Mouse (Mus musculus) limb, embryonic 10.5 days (tissue): Measurements from ENCODE around the gene Dtnbp1. TPM values are rescaled to one million over a fixed set of nuclear protein-coding genes. Genes with fewer than 3 reads are reported as not detected.
A peak's percentile ranks its signal among the peaks of the same experiment; 100 is the strongest.

Experiments used
- DNase-seq: peaks from one replicate; pipeline ENCODE4 v3.0.0-alpha.2; 2017; ENCODE audit warnings: low spot score
- H3K27ac ChIP-seq: fragments of 300-500 bp; sonication (generic); 2 replicates; pipeline ENCODE4 v1.5.1; 2016; ENCODE audit warnings: mild to moderate bottlenecking
- H3K27me3 ChIP-seq: fragments of 300-500 bp; sonication (generic); 2 replicates; pipeline ENCODE4 v1.6.1; 2016; ENCODE audit warnings: low read depth, mild to moderate bottlenecking; ENCODE audit not compliant: poor library complexity, severe bottlenecking
- H3K36me3 ChIP-seq: fragments of 300-500 bp; sonication (generic); 2 replicates; pipeline ENCODE4 v1.6.1; 2016; ENCODE audit warnings: mild to moderate bottlenecking, moderate library complexity
- H3K4me1 ChIP-seq: fragments of 300-500 bp; sonication (generic); 2 replicates; pipeline ENCODE4 v1.6.1; 2016
- H3K4me3 ChIP-seq: fragments of 300-500 bp; sonication (generic); 2 replicates; pipeline ENCODE4 v1.5.1; 2016; ENCODE audit warnings: mild to moderate bottlenecking, moderate library complexity
- H3K9me3 ChIP-seq: fragments of 300-500 bp; sonication (generic); replicated peaks from 2 replicates; pipeline ENCODE4 v1.6.1; 2016; ENCODE audit warnings: mild to moderate bottlenecking
- WGBS: fragments of 180-500 bp; shearing (Covaris S2); methylation state at CpG from one replicate; pipeline ENCODE4 v1.1.7; 2016; 5-methylcytosine and 5-hydroxymethylcytosine counted together
- polyA plus RNA-seq: library from polyadenylated mRNA; unstranded; fragments of >200 nt; fragmentation: Nextera tagmentation; extraction: Ambion mirVana; gene quantifications from 2 replicates; pipeline ENCODE4 v1.2.1, GENCODE M21; 2016

Gene Dtnbp1
- 91.3 and 100 TPM in 2 replicates for polyA plus RNA-seq

GRCm38 (mm10) chr13:45001911-45002615, at the start of gene Dtnbp1:
TSS of gene Dtnbp1 (minus strand) at chr13:45002147.
- H3K36me3 ChIP-seq = peaks cover 21% of the 10 kb centered on the region
- no peaks in the 10 kb centered on the region for H3K27me3 ChIP-seq
- H3K9me3 ChIP-seq = no peaks in the 10 kb centered on the region
- H3K4me3 ChIP-seq = peak within 1 kb of the TSS; percentile 93
- under 1% methylated on average over 68 of the region's 68 CpGs for WGBS
- DNase-seq = peak; percentile 80
- peak within 1 kb of the TSS; percentile 96 for H3K27ac ChIP-seq
- peaks cover 39% of the 10 kb centered on the region for H3K4me1 ChIP-seq

GRCm38 (mm10) chr13:45049261-45050020, 47.5 kb upstream of the Dtnbp1 start:
- Histone ChIP-seq H3K27me3 (no peaks in the 10 kb centered on the region), H3K4me3 (no peak overlapping the region), H3K36me3 (no peaks in the 10 kb centered on the region), H3K27ac (no peak overlapping the region), H3K9me3 (no peaks in the 10 kb centered on the region), H3K4me1 (no peaks in the 10 kb centered on the region)
- no peak for DNase-seq
- 93% methylated on average over 7 of the region's 7 CpGs for WGBS

- 46% methylated on average over 3 of the region's 3 CpGs for WGBS
- Histone ChIP-seq H3K36me3 (no peaks in the 10 kb centered on the region), H3K27me3 (no peaks in the 10 kb centered on the region), H3K4me1 (no peaks in the 10 kb centered on the region), H3K27ac (no peak overlapping the region), H3K4me3 (no peak overlapping the region), H3K9me3 (no peaks in the 10 kb centered on the region)
- no peak for DNase-seq
These were observed 41.5 kb upstream of the Dtnbp1 start for GRCm38 (mm10) chr13:45043466-45043865.

- H3K27me3 ChIP-seq = no peaks in the 10 kb centered on the region
- 91% methylated on average over 7 of the region's 7 CpGs for WGBS
- peaks cover 14% of the 10 kb centered on the region for H3K4me1 ChIP-seq
- no peak for DNase-seq
- no peak overlapping the region for H3K4me3 ChIP-seq
- no peaks in the 10 kb centered on the region for H3K36me3 ChIP-seq
- no peaks in the 10 kb centered on the region for H3K9me3 ChIP-seq
- H3K27ac ChIP-seq = no peak overlapping the region
These were observed 38.8 kb upstream of the Dtnbp1 start for GRCm38 (mm10) chr13:45040741-45041140.

- 79% methylated on average over 4 of the region's 4 CpGs for WGBS
- Histone ChIP-seq H3K27me3 (no peaks in the 10 kb centered on the region), H3K27ac (no peak overlapping the region), H3K36me3 (no peaks in the 10 kb centered on the region), H3K4me3 (no peak overlapping the region), H3K9me3 (no peaks in the 10 kb centered on the region), H3K4me1 (peaks cover 20% of the 10 kb centered on the region)
- no peak for DNase-seq
These were observed 38.2 kb upstream of the Dtnbp1 start for GRCm38 (mm10) chr13:45040195-45040594.

- Histone ChIP-seq H3K36me3 (no peaks in the 10 kb centered on the region), H3K27me3 (no peaks in the 10 kb centered on the region), H3K9me3 (no peaks in the 10 kb centered on the region), H3K4me3 (no peak overlapping the region), H3K27ac (peak overlapping the region; percentile 62), H3K4me1 (peaks cover 57% of the 10 kb centered on the region)
- DNase-seq = peak; percentile 57
- 76% methylated on average over 4 of the region's 4 CpGs for WGBS
These were observed 34.5 kb upstream of the Dtnbp1 start for GRCm38 (mm10) chr13:45036417-45036816.

- no peaks in the 10 kb centered on the region for H3K9me3 ChIP-seq
- DNase-seq = no peak
- no peaks in the 10 kb centered on the region for H3K27me3 ChIP-seq
- H3K4me3 ChIP-seq = no peak overlapping the region
- no peaks in the 10 kb centered on the region for H3K36me3 ChIP-seq
- 27% methylated on average over 7 of the region's 7 CpGs for WGBS
- H3K4me1 ChIP-seq = peaks cover 63% of the 10 kb centered on the region
- peak overlapping the region; percentile 70 for H3K27ac ChIP-seq
These were observed 32.8 kb upstream of the Dtnbp1 start for GRCm38 (mm10) chr13:45034759-45035158.

- no peaks in the 10 kb centered on the region for H3K9me3 ChIP-seq
- H3K27ac ChIP-seq = peak overlapping the region; percentile 70
- no peak overlapping the region for H3K4me3 ChIP-seq
- no peak for DNase-seq
- 87% methylated on average over 10 of the region's 10 CpGs for WGBS
- no peaks in the 10 kb centered on the region for H3K27me3 ChIP-seq
- H3K36me3 ChIP-seq = no peaks in the 10 kb centered on the region
- peaks cover 63% of the 10 kb centered on the region for H3K4me1 ChIP-seq
These were observed 31.4 kb upstream of the Dtnbp1 start for GRCm38 (mm10) chr13:45033360-45033759.

- H3K4me3 ChIP-seq = no peak overlapping the region
- no peaks in the 10 kb centered on the region for H3K27me3 ChIP-seq
- H3K27ac ChIP-seq = peak overlapping the region; percentile 70; the same call in 1 of the 2 replicates
- 82% methylated on average over 4 of the region's 4 CpGs for WGBS
- H3K4me1 ChIP-seq = peaks cover 63% of the 10 kb centered on the region
- no peak for DNase-seq
- H3K36me3 ChIP-seq = no peaks in the 10 kb centered on the region
- no peaks in the 10 kb centered on the region for H3K9me3 ChIP-seq
These were observed 30.5 kb upstream of the Dtnbp1 start for GRCm38 (mm10) chr13:45032484-45032883.

GRCm38 (mm10) chr13:45031748-45032147, 29.8 kb upstream of the Dtnbp1 start:
- H3K27ac ChIP-seq = peak overlapping the region; percentile 0; the same call in 1 of the 2 replicates
- 46% methylated on average over 7 of the region's 7 CpGs for WGBS

GRCm38 (mm10) chr13:45031314-45031713, 29.4 kb upstream of the Dtnbp1 start:
- WGBS = 74% methylated on average over 10 of the region's 10 CpGs
- 0 out of 2 replicates have a peak overlapping the region, but pooled peaks have one; percentile 30 for H3K27ac ChIP-seq
- no peaks in the 10 kb centered on the region for H3K36me3 ChIP-seq
- no peaks in the 10 kb centered on the region for H3K9me3 ChIP-seq
- peaks cover 55% of the 10 kb centered on the region for H3K4me1 ChIP-seq
- no peak for DNase-seq
- H3K27me3 ChIP-seq = no peaks in the 10 kb centered on the region
- no peak overlapping the region for H3K4me3 ChIP-seq

More at GRCm38 (mm10) chr13:45031748-45032147, 29.8 kb upstream of the Dtnbp1 start:
- Histone ChIP-seq H3K4me1 (peaks cover 59% of the 10 kb centered on the region), H3K9me3 (no peaks in the 10 kb centered on the region), H3K27me3 (no peaks in the 10 kb centered on the region), H3K36me3 (no peaks in the 10 kb centered on the region), H3K4me3 (no peak overlapping the region)
- peak; percentile 30 for DNase-seq

GRCm38 (mm10) chr13:45030830-45031229, 28.9 kb upstream of the Dtnbp1 start:
- Histone ChIP-seq H3K36me3 (no peaks in the 10 kb centered on the region), H3K27me3 (no peaks in the 10 kb centered on the region), H3K27ac (peak overlapping the region; percentile 30; the same call in 1 of the 2 replicates), H3K9me3 (no peaks in the 10 kb centered on the region), H3K4me3 (no peak overlapping the region), H3K4me1 (peaks cover 50% of the 10 kb centered on the region)
- DNase-seq = peak; percentile 94
- 19% methylated on average over 12 of the region's 12 CpGs for WGBS

GRCm38 (mm10) chr13:45029791-45030190, 27.8 kb upstream of the Dtnbp1 start:
- Histone ChIP-seq H3K4me3 (no peak overlapping the region), H3K36me3 (no peaks in the 10 kb centered on the region), H3K9me3 (no peaks in the 10 kb centered on the region), H3K27me3 (no peaks in the 10 kb centered on the region), H3K4me1 (peaks cover 45% of the 10 kb centered on the region), H3K27ac (no peak overlapping the region)
- DNase-seq = no peak
- 91% methylated on average over 1 of the region's 1 CpGs for WGBS
